Mouse (Mus musculus) embryo, embryonic 11.5 days (tissue): ENCODE data around the gene Trf.

Experiments used
- DNase-seq: peaks from one replicate; pipeline ENCODE4 v3.0.0-alpha.2; 2012; ENCODE audit warnings: low read depth, low spot score

Gene Trf

GRCm38 (mm10) chr9:103154568-103154967, 75.7 kb downstream of the Trf start:
- no peak for DNase-seq
